Mouse (Mus musculus) naive thymus-derived CD4-positive, alpha-beta T cell, adult 5 months (primary cell): ENCODE results near the gene Smpd1. TPM values are rescaled to one million over a fixed set of nuclear protein-coding genes. Genes with fewer than 3 reads are reported as not detected.

Experiments
- polyA plus RNA-seq: library from polyadenylated mRNA; unstranded; fragments of 100-300 nt; shearing (Covaris generic); gene quantifications from one replicate; pipeline ENCODE4 v1.2.1, GENCODE M21; 2017

The Smpd1 gene
- 16.7 TPM for polyA plus RNA-seq

DNA sequence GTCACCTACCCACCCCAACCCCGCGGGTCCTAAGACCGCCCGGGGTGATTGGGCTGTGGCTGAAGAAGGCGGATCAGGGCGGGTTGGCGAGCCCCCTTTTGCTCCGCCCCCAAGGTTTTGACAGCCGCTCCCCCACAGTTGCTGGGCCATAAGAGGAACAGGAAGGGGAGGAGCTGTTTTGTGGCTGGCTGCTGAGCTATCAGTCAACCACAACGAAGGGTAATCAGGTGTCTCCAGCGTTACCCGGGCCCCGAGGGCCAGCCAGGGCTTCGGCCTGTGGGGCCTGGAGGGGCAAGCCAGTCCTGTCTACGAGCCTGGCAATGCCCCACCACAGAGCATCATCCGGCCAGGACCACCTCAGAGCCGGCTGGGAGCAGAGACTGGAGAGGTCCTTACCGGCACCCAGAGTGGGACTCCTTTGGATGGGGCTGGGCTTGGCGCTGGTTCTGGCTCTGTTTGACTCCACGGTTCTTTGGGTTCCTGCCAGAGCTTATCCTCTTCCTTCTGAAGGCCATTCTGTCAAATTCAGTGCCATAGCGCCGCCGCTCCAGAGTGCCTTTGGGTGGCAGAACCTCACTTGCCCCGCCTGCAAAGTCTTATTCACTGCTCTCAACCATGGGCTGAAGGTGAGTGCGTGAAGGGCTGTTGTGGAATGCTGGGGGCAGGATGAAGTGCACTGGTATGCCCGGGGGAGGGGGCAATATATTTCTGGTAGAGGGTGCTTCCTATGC lies at the start of gene Smpd1:
Gene Smpd1 (plus strand): TSS at position 149 of the 731 bp plus-strand sequence.

DNA sequence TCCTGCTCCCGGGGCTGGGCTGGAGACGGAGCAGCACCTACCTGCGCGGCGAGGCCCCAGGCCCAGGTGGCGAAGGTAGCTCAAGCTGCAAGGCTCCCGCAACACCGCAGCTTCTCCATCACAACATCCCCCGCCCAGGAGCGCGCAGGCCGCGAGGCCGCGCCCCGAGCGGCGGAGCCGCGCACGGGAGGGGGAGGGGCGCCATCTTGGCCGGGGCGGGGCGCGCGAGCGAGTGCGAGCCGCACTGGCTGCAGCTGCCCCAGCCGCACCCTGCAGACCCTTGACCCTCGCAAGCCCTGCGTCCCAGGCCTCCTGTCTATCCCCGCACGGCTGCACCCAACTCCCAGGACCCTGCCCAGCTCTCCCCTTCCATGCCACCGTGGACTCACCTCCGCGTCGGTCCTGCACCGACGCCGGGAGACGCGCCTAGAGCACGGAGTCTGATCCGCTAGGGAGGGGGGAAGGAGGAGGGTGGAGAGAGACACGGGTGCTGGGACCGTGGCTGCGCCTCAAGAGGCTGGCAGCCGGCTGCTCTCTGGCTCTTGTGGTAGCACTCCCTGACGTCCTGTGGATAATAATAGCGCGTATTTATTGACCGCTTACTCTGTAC lies 27.0 kb downstream of the Smpd1 start, which contains the start of gene Apbb1:
Gene Apbb1 (minus strand): TSS at position 560 of the 610 bp plus-strand sequence.

Other genes starting within 250 kb of the Smpd1 start
- 0.06 TPM for gene Olfr689, start 243.2 kb upstream of the Smpd1 start, polyA plus RNA-seq
- not detected for gene Olfr690, start 220.3 kb upstream of the Smpd1 start, polyA plus RNA-seq
- gene Olfr691, start 212.1 kb upstream of the Smpd1 start, polyA plus RNA-seq = not detected
- gene Olfr692, start 186.1 kb upstream of the Smpd1 start, polyA plus RNA-seq = not detected
- not detected for gene Gm5901, start 179.3 kb upstream of the Smpd1 start, polyA plus RNA-seq
- 32.2 TPM for gene Fam160a2, start 154.3 kb upstream of the Smpd1 start, polyA plus RNA-seq
- gene Cnga4, start 149.8 kb upstream of the Smpd1 start, polyA plus RNA-seq = not detected
- not detected for gene Cckbr, start 128.6 kb upstream of the Smpd1 start, polyA plus RNA-seq
- gene Cavin3, start 72.1 kb upstream of the Smpd1 start, polyA plus RNA-seq = not detected
- gene Apbb1, start 27.3 kb downstream of the Smpd1 start, polyA plus RNA-seq = 1.8 TPM
- not detected for gene Hpx, start 45.8 kb downstream of the Smpd1 start, polyA plus RNA-seq
- gene Trim3, start 79.2 kb downstream of the Smpd1 start, polyA plus RNA-seq = 11.9 TPM
- 127 TPM for gene Timm10b, start 85.7 kb downstream of the Smpd1 start, polyA plus RNA-seq
- 13.5 TPM for gene Arfip2, start 86.1 kb downstream of the Smpd1 start, polyA plus RNA-seq
- gene Gm45799, start 86.2 kb downstream of the Smpd1 start, polyA plus RNA-seq = 9.3 TPM
- 4.0 TPM for gene Dnhd1, start 96.5 kb downstream of the Smpd1 start, polyA plus RNA-seq
- gene Ilk, start 182.2 kb downstream of the Smpd1 start, polyA plus RNA-seq = 182 TPM
- 30.1 TPM for gene Rrp8, start 183.0 kb downstream of the Smpd1 start, polyA plus RNA-seq
- 266 TPM for gene Taf10, start 190.0 kb downstream of the Smpd1 start, polyA plus RNA-seq
- gene Tpp1, start 197.9 kb downstream of the Smpd1 start, polyA plus RNA-seq = 88.3 TPM
- not detected for gene Dchs1, start 233.3 kb downstream of the Smpd1 start, polyA plus RNA-seq